In genomic region chr14:55747051-55747847, GRCm38 (mm10) we compare ENCODE assay signal across 10 mouse cellular contexts. TPM values are rescaled to one million over a fixed set of nuclear protein-coding genes. Genes with fewer than 3 reads are reported as not detected.
A peak's percentile ranks its signal among the peaks of the same experiment; 100 is the strongest.
DNase-seq lines count a peak whose midpoint lies in the region; ATAC-seq and TF ChIP-seq lines count a peak whose summit lies in the region.
"Had no signal": no experiment of that assay in that cellular context is flagged by ENCODE, and none has a peak within 500 bp of the region (broad histone marks: within the 10 kb centered on the region; RNA-seq: fewer than 3 reads in every experiment).

No protein-coding gene starts in this region.

- H3K79me2 ChIP-seq in MEL (ENCODE audit: control insufficient read depth, insufficient read depth, low read length, poor library complexity) = peaks cover 22% of the 10 kb centered on the region

- H3K4me2 ChIP-seq in kidney, embryonic 15.5 days = peak overlapping the region; percentile 96
- H3K4me2 ChIP-seq in hindbrain, embryonic 15.5 days = peak overlapping the region; percentile 96
- peak overlapping the region; percentile 95 for H3K4me2 ChIP-seq in midbrain, embryonic 13.5 days (replicated peaks)

- TF ChIP-seq POLR2A in MEL (IDR thresholded peaks at IDR 0.05; ENCODE audit: control insufficient read depth in 1 of 2, insufficient read depth in 1 of 2, low read depth in 1 of 2, low read length in 2 of 2, poor library complexity in 1 of 2) = no peak
- no peak for TF ChIP-seq POLR2A in thymus, adult 2 months (IDR thresholded peaks at IDR 0.05; ENCODE audit: control insufficient read depth, extremely low read depth, insufficient read depth, low read length, poor library complexity)
- no peak for TF ChIP-seq POLR2A in kidney, adult 2 months (IDR thresholded peaks at IDR 0.05; ENCODE audit: low read depth, low read length)

- peak in 1 of 3 experiments; percentile 10; a peak in 1 of 6 replicates for TF ChIP-seq CTCF in MEL (IDR thresholded peaks at IDR 0.05 in 2 of 3, conservative IDR thresholded peaks at IDR 0.05 in 1 of 3; ENCODE audit: control insufficient read depth in 1 of 3, insufficient read depth in 1 of 3, low read depth in 2 of 3, low read length in 3 of 3, poor library complexity in 1 of 3, severe bottlenecking in 1 of 3)
- TF ChIP-seq CTCF in thymus, adult 2 months (IDR thresholded peaks at IDR 0.05; ENCODE audit: borderline replicate concordance, control insufficient read depth, extremely low read depth, insufficient read depth, low read length, poor library complexity) = no peak
- TF ChIP-seq CTCF in kidney, adult 2 months (conservative IDR thresholded peaks at IDR 0.05; ENCODE audit: insufficient read depth, insufficient read length, low read depth, low read length) = no peak

- no peaks in the 10 kb centered on the region for H3K9me3 ChIP-seq in kidney, embryonic 15.5 days (replicated peaks)
- no peaks in the 10 kb centered on the region for H3K9me3 ChIP-seq in MEL (replicated peaks; ENCODE audit: insufficient read depth, low read length)
- no peaks in the 10 kb centered on the region for H3K9me3 ChIP-seq in hindbrain, embryonic 15.5 days
- H3K9me3 ChIP-seq in midbrain, embryonic 13.5 days = no peaks in the 10 kb centered on the region

- H3K9ac ChIP-seq in kidney, embryonic 15.5 days = no peak overlapping the region
- H3K9ac ChIP-seq in MEL (ENCODE audit: control insufficient read depth, low read depth, low read length, poor library complexity, severe bottlenecking) = peak overlapping the region; percentile 97
- H3K9ac ChIP-seq in hindbrain, embryonic 15.5 days = no peak overlapping the region
- H3K9ac ChIP-seq in midbrain, embryonic 13.5 days (replicated peaks) = peak overlapping the region; percentile 36

- 92% methylated on average over 10 of the region's 10 CpGs for WGBS in kidney, embryonic 15.5 days
- 92% methylated on average over 10 of the region's 10 CpGs for WGBS in hindbrain, embryonic 15.5 days
- WGBS in midbrain, embryonic 13.5 days = 89% methylated on average over 10 of the region's 10 CpGs
- WGBS in thymus, adult 2 months = 94% methylated on average over 10 of the region's 10 CpGs
- 88% methylated on average over 10 of the region's 10 CpGs for WGBS in kidney, adult 2 months

- no peak overlapping the region for H3K27ac ChIP-seq in kidney, embryonic 15.5 days
- no peak overlapping the region for H3K27ac ChIP-seq in MEL (ENCODE audit: control insufficient read depth, low read depth, low read length)
- no peak overlapping the region for H3K27ac ChIP-seq in hindbrain, embryonic 15.5 days (replicated peaks)
- H3K27ac ChIP-seq in midbrain, embryonic 13.5 days = no peak overlapping the region
- H3K27ac ChIP-seq in thymus, adult 2 months (ENCODE audit: control insufficient read depth, insufficient read depth, low read length) = no peak overlapping the region
- no peak overlapping the region for H3K27ac ChIP-seq in kidney, adult 2 months (ENCODE audit: insufficient read depth, low read depth, low read length)

- H3K4me3 ChIP-seq in kidney, embryonic 15.5 days (replicated peaks) = peak overlapping the region; percentile 75
- H3K4me3 ChIP-seq in MEL (ENCODE audit: control insufficient read depth in 1 of 2, insufficient read depth in 1 of 2, low read depth in 2 of 2, low read length in 2 of 2) = peak overlapping the region; percentile 94 to 99
- H3K4me3 ChIP-seq in hindbrain, embryonic 15.5 days = no peak overlapping the region
- peak overlapping the region; percentile 73 for H3K4me3 ChIP-seq in midbrain, embryonic 13.5 days (replicated peaks)
- no peak overlapping the region for H3K4me3 ChIP-seq in thymus, adult 2 months (ENCODE audit: control insufficient read depth, insufficient read depth, low read length)
- H3K4me3 ChIP-seq in kidney, adult 2 months (ENCODE audit: insufficient read depth, low read depth, low read length) = no peak overlapping the region

- TF ChIP-seq EP300 in MEL (IDR thresholded peaks at IDR 0.05; ENCODE audit: low read depth in 1 of 2, low read length in 2 of 2) = no peak

- no peaks in the 10 kb centered on the region for H3K27me3 ChIP-seq in kidney, embryonic 15.5 days
- no peaks in the 10 kb centered on the region for H3K27me3 ChIP-seq in MEL (ENCODE audit: control insufficient read depth in 1 of 2, insufficient read depth in 2 of 2, low read length in 2 of 2)
- H3K27me3 ChIP-seq in hindbrain, embryonic 15.5 days = no peaks in the 10 kb centered on the region
- no peaks in the 10 kb centered on the region for H3K27me3 ChIP-seq in midbrain, embryonic 13.5 days
- H3K27me3 ChIP-seq in thymus, adult 2 months (ENCODE audit: control insufficient read depth, insufficient read depth, low read length) = no peaks in the 10 kb centered on the region
- no peaks in the 10 kb centered on the region for H3K27me3 ChIP-seq in kidney, adult 2 months (replicated peaks; ENCODE audit: control insufficient read depth, insufficient read depth, low read length)
- H3K27me3 ChIP-seq: Patski had no signal

- H3K36me3 ChIP-seq in kidney, embryonic 15.5 days = peaks cover 64% of the 10 kb centered on the region
- H3K36me3 ChIP-seq in MEL (ENCODE audit: control insufficient read depth in 1 of 2, insufficient read depth in 2 of 2, low read length in 2 of 2) = peaks cover 10 to 23% of the 10 kb centered on the region in 2 experiments; a peak in 3 of 4 replicates
- H3K36me3 ChIP-seq in hindbrain, embryonic 15.5 days = peaks cover 22% of the 10 kb centered on the region
- H3K36me3 ChIP-seq in midbrain, embryonic 13.5 days = peaks cover 34% of the 10 kb centered on the region
- H3K36me3 ChIP-seq in thymus, adult 2 months (ENCODE audit: control insufficient read depth, insufficient read depth, low read length) = peaks cover 26% of the 10 kb centered on the region
- H3K36me3 ChIP-seq in kidney, adult 2 months (ENCODE audit: control insufficient read depth, insufficient read depth, low read length) = peaks cover 2% of the 10 kb centered on the region; the same call in 1 of the 2 replicates

- no peak for ATAC-seq in kidney, embryonic 15.5 days (replicated peaks; ENCODE audit: low FRiP score)
- no peak for ATAC-seq in hindbrain, embryonic 15.5 days (ENCODE audit: low FRiP score, low read depth)
- ATAC-seq in midbrain, embryonic 13.5 days = no peak
- ATAC-seq: Patski had no signal

- peaks cover 36% of the 10 kb centered on the region for H3K4me1 ChIP-seq in kidney, embryonic 15.5 days
- peaks cover 3 to 18% of the 10 kb centered on the region in 2 experiments; a peak in 2 of 4 replicates for H3K4me1 ChIP-seq in MEL (ENCODE audit: control insufficient read depth in 1 of 2, insufficient read depth in 2 of 2, low read length in 2 of 2)
- H3K4me1 ChIP-seq in hindbrain, embryonic 15.5 days (replicated peaks) = peaks cover 41% of the 10 kb centered on the region
- peaks cover 36% of the 10 kb centered on the region for H3K4me1 ChIP-seq in midbrain, embryonic 13.5 days (replicated peaks)
- H3K4me1 ChIP-seq in thymus, adult 2 months (replicated peaks; ENCODE audit: control insufficient read depth, insufficient read depth, low read length) = peaks cover 18% of the 10 kb centered on the region
- H3K4me1 ChIP-seq in kidney, adult 2 months (ENCODE audit: control insufficient read depth, insufficient read depth, low read length) = peaks cover 10% of the 10 kb centered on the region

- no peak for DNase-seq in kidney, postnatal 25 days
- DNase-seq in MEL (ENCODE audit: low read depth, low spot score) = peak; percentile 32
- no peak for DNase-seq in left cerebral cortex, postnatal 25 days (ENCODE audit: low spot score in 2 of 2)
- DNase-seq in thymus, adult 2 months = no peak
- no peak for DNase-seq in kidney, adult 2 months

- intact Hi-C loops in left cerebral cortex, postnatal 25 days (cut with DNase I) = no loop called here

- no peak for TF ChIP-seq RAD21 in MEL (IDR thresholded peaks at IDR 0.05; ENCODE audit: low read depth, low read length)

RNA-seq across cellular contexts. Expression of gene Nop9, which starts 1.8 kb away (rescaled TPM):
- 38.6 and 43.4 TPM in 2 replicates for polyA plus RNA-seq in kidney, embryonic 15.5 days (2015; fragmentation: Nextera tagmentation; extraction: Ambion mirVana)
- total RNA-seq in MEL (2012; rRNA removed) = 46.1 and 47.8 TPM in 2 replicates
- polyA plus RNA-seq in MEL (2012; ENCODE audit: insufficient read depth in 1 of 2, insufficient read length in 2 of 2, low read depth in 1 of 2, low replicate concordance in 2 of 2, missing spikeins in 1 of 2) = 100 to 1,000 TPM in 1 of 2 experiments, not detected in 1; 112 TPM
- 29.4 and 29.8 TPM in 2 replicates for polyA plus RNA-seq in hindbrain, embryonic 15.5 days (2015; fragmentation: Nextera tagmentation; extraction: Ambion mirVana)
- polyA plus RNA-seq in midbrain, embryonic 13.5 days (2015; fragmentation: Nextera tagmentation; extraction: Ambion mirVana) = 33.8 and 36.2 TPM in 2 replicates
- 10 to 100 TPM; 12.7 to 14.0 TPM for total RNA-seq in left cerebral cortex, postnatal 25 days (2021)
- polyA plus RNA-seq in thymus, adult 2 months (2012; rRNA removed) = 41.5 and 43.6 TPM in 2 replicates
- polyA plus RNA-seq in kidney, adult 2 months (2012; rRNA removed) = 12.9 and 16.1 TPM in 2 replicates

RNA-seq across cellular contexts. Expression of gene Dhrs1, which starts 1.8 kb away (rescaled TPM):
- 94.5 and 94.7 TPM in 2 replicates for polyA plus RNA-seq in kidney, embryonic 15.5 days (2015; fragmentation: Nextera tagmentation; extraction: Ambion mirVana)
- total RNA-seq in MEL (2012; rRNA removed) = 20.0 and 21.7 TPM in 2 replicates
- polyA plus RNA-seq in MEL (2012; ENCODE audit: insufficient read depth in 1 of 2, insufficient read length in 2 of 2, low read depth in 1 of 2, low replicate concordance in 2 of 2, missing spikeins in 1 of 2) = 10 to 100 TPM in 1 of 2 experiments, not detected in 1; 48.8 TPM
- 75.6 and 81.8 TPM in 2 replicates for polyA plus RNA-seq in hindbrain, embryonic 15.5 days (2015; fragmentation: Nextera tagmentation; extraction: Ambion mirVana)
- polyA plus RNA-seq in midbrain, embryonic 13.5 days (2015; fragmentation: Nextera tagmentation; extraction: Ambion mirVana) = 66.3 and 68.8 TPM in 2 replicates
- 10 to 100 TPM; 79.2 to 88.7 TPM for total RNA-seq in left cerebral cortex, postnatal 25 days (2021)
- 78.9 and 93.5 TPM in 2 replicates for polyA plus RNA-seq in thymus, adult 2 months (2012; rRNA removed)
- polyA plus RNA-seq in kidney, adult 2 months (2012; rRNA removed) = 223 and 228 TPM in 2 replicates

RNA-seq across cellular contexts. Expression of gene Cideb, which starts 11.0 kb away (rescaled TPM):
- 10.0 and 11.2 TPM in 2 replicates for polyA plus RNA-seq in kidney, embryonic 15.5 days (2015; fragmentation: Nextera tagmentation; extraction: Ambion mirVana)
- total RNA-seq in MEL (2012; rRNA removed) = 1.7 and 2.4 TPM in 2 replicates
- polyA plus RNA-seq in MEL (2012; ENCODE audit: insufficient read depth in 1 of 2, insufficient read length in 2 of 2, low read depth in 1 of 2, low replicate concordance in 2 of 2, missing spikeins in 1 of 2) = under 1 TPM in 1 of 2 experiments, not detected in 1; 0.53 TPM
- 0.26 and 0.39 TPM in 2 replicates for polyA plus RNA-seq in hindbrain, embryonic 15.5 days (2015; fragmentation: Nextera tagmentation; extraction: Ambion mirVana)
- polyA plus RNA-seq in midbrain, embryonic 13.5 days (2015; fragmentation: Nextera tagmentation; extraction: Ambion mirVana) = 0.19 TPM in 1 of 2 replicates, not detected in the other
- 1 to 10 TPM; 1.6 to 2.3 TPM for total RNA-seq in left cerebral cortex, postnatal 25 days (2021)
- 1.8 and 2.7 TPM in 2 replicates for polyA plus RNA-seq in thymus, adult 2 months (2012; rRNA removed)
- 485 and 513 TPM in 2 replicates for polyA plus RNA-seq in kidney, adult 2 months (2012; rRNA removed)
- total RNA-seq: hematopoietic stem cell, adult 5-6 weeks had no signal

RNA-seq across cellular contexts. Expression of gene Ltb4r2, which starts 14.0 kb away (rescaled TPM):
- 0.25 and 0.35 TPM in 2 replicates for polyA plus RNA-seq in kidney, embryonic 15.5 days (2015; fragmentation: Nextera tagmentation; extraction: Ambion mirVana)
- 0.19 and 0.59 TPM in 2 replicates for total RNA-seq in MEL (2012; rRNA removed)
- polyA plus RNA-seq in MEL (2012; ENCODE audit: insufficient read depth in 1 of 2, insufficient read length in 2 of 2, low read depth in 1 of 2, low replicate concordance in 2 of 2, missing spikeins in 1 of 2) = under 1 TPM in 1 of 2 experiments, not detected in 1; 0.52 TPM
- polyA plus RNA-seq in hindbrain, embryonic 15.5 days (2015; fragmentation: Nextera tagmentation; extraction: Ambion mirVana) = 0.54 and 0.84 TPM in 2 replicates
- polyA plus RNA-seq in midbrain, embryonic 13.5 days (2015; fragmentation: Nextera tagmentation; extraction: Ambion mirVana) = 0.22 and 0.28 TPM in 2 replicates
- under 1 TPM; 0.25 to 0.32 TPM for total RNA-seq in left cerebral cortex, postnatal 25 days (2021)
- polyA plus RNA-seq in thymus, adult 2 months (2012; rRNA removed) = 1.7 and 1.8 TPM in 2 replicates
- 0.56 and 0.76 TPM in 2 replicates for polyA plus RNA-seq in kidney, adult 2 months (2012; rRNA removed)
- polyA plus RNA-seq: Patski had no signal

RNA-seq across cellular contexts. Expression of gene Ltb4r1, which starts 18.5 kb away (rescaled TPM):
- 0.69 and 0.73 TPM in 2 replicates for polyA plus RNA-seq in kidney, embryonic 15.5 days (2015; fragmentation: Nextera tagmentation; extraction: Ambion mirVana)
- total RNA-seq in MEL (2012; rRNA removed) = 0.35 and 0.65 TPM in 2 replicates
- 1 to 10 TPM in 1 of 2 experiments, not detected in 1; 1.5 TPM for polyA plus RNA-seq in MEL (2012; ENCODE audit: insufficient read depth in 1 of 2, insufficient read length in 2 of 2, low read depth in 1 of 2, low replicate concordance in 2 of 2, missing spikeins in 1 of 2)
- 0.91 and 0.93 TPM in 2 replicates for polyA plus RNA-seq in hindbrain, embryonic 15.5 days (2015; fragmentation: Nextera tagmentation; extraction: Ambion mirVana)
- polyA plus RNA-seq in midbrain, embryonic 13.5 days (2015; fragmentation: Nextera tagmentation; extraction: Ambion mirVana) = 0.26 TPM in 1 of 2 replicates, not detected in the other
- total RNA-seq in left cerebral cortex, postnatal 25 days (2021) = under 1 TPM; 0.25 to 0.39 TPM
- polyA plus RNA-seq in thymus, adult 2 months (2012; rRNA removed) = 2.6 and 2.8 TPM in 2 replicates
- 0.75 and 1.1 TPM in 2 replicates for polyA plus RNA-seq in kidney, adult 2 months (2012; rRNA removed)
- polyA plus RNA-seq: Patski had no signal

Comparison
In these comparisons a context has a peak if more than half of its experiments do, and no peak if none do; other contexts are left out.
1. H3K4me3 ChIP-seq: peak in kidney, embryonic 15.5 days (single experiment), MEL (2 of 2) and midbrain, embryonic 13.5 days (single experiment); none in hindbrain, embryonic 15.5 days (single experiment), thymus, adult 2 months (single experiment) and kidney, adult 2 months (single experiment).
2. RNA of gene Cideb, which starts 11.0 kb away (polyA plus RNA-seq): 485 to 513 TPM in kidney, adult 2 months; 10.0 to 11.2 TPM in kidney, embryonic 15.5 days, 1.8 to 2.7 TPM in thymus, adult 2 months, 0.53 TPM in MEL, 0.26 to 0.39 TPM in hindbrain, embryonic 15.5 days and 0.19 TPM in midbrain, embryonic 13.5 days; every median in the first group is over 10 times any median in the second.
3. H3K9ac ChIP-seq: peak in MEL (single experiment) and midbrain, embryonic 13.5 days (single experiment); none in kidney, embryonic 15.5 days (single experiment) and hindbrain, embryonic 15.5 days (single experiment).
4. Peak in every context shown above with its lines, with median percentiles within 50 percentile points of each other: H3K4me2 ChIP-seq.